Mouse (Mus musculus) cerebellum, postnatal 10 days (tissue): Measurements from ENCODE around the gene Fyb2.

Experiments used
- DNase-seq, 2 experiments: peaks; one replicate each; pipeline ENCODE4 v3.0.0; 2021; ENCODE audit warnings: mixed read lengths in 2 of 2

Fyb2 gene

GRCm38 (mm10) chr4:104913291-104914129 lies at the start of gene Fyb2:
Gene Fyb2 (plus strand): TSS chr4:104913456.
- DNase-seq = peak in 1 of 2 experiments; percentile 36

GRCm38 (mm10) chr4:104864397-104864796 lies 48.9 kb upstream of the Fyb2 start:
- no peak for DNase-seq

GRCm38 (mm10) chr4:104869581-104869980 lies 43.7 kb upstream of the Fyb2 start:
- DNase-seq = no peak

GRCm38 (mm10) chr4:104870196-104870595 lies 43.1 kb upstream of the Fyb2 start:
- no peak for DNase-seq

GRCm38 (mm10) chr4:104875832-104876231 lies 37.4 kb upstream of the Fyb2 start:
- no peak for DNase-seq

GRCm38 (mm10) chr4:104876323-104876722 lies 36.9 kb upstream of the Fyb2 start, which contains the start of gene C8a:
Gene C8a (minus strand): TSS chr4:104876398.
- no peak for DNase-seq

- DNase-seq = no peak
Measured at GRCm38 (mm10) chr4:104887486-104887885, 25.8 kb upstream of the Fyb2 start.

- DNase-seq = no peak
Measured at GRCm38 (mm10) chr4:104888499-104889262, 24.6 kb upstream of the Fyb2 start.

- peak; percentile 66 to 74 for DNase-seq
Measured at GRCm38 (mm10) chr4:104891708-104892107, 21.5 kb upstream of the Fyb2 start.

- DNase-seq = peak in 1 of 2 experiments; percentile 32
Measured at GRCm38 (mm10) chr4:104893588-104893987, 19.7 kb upstream of the Fyb2 start.

- peak; percentile 73 to 79 for DNase-seq
Measured at GRCm38 (mm10) chr4:104894004-104894734, 19.1 kb upstream of the Fyb2 start.

GRCm38 (mm10) chr4:104902836-104903235 lies 10.4 kb upstream of the Fyb2 start:
- peak; percentile 76 to 86 for DNase-seq

- DNase-seq = no peak
Measured at GRCm38 (mm10) chr4:104905049-104905448, 8.2 kb upstream of the Fyb2 start.

GRCm38 (mm10) chr4:104911685-104912084 lies 1.6 kb upstream of the Fyb2 start:
- peak; percentile 88 for DNase-seq

- no peak for DNase-seq
Measured at GRCm38 (mm10) chr4:104914711-104915247, 1.5 kb downstream of the Fyb2 start.

- no peak for DNase-seq
Measured at GRCm38 (mm10) chr4:104918017-104918416, 4.8 kb downstream of the Fyb2 start.

- DNase-seq = no peak
Measured at GRCm38 (mm10) chr4:104925383-104925782, 12.1 kb downstream of the Fyb2 start.

GRCm38 (mm10) chr4:104929165-104929564 lies 15.9 kb downstream of the Fyb2 start:
- DNase-seq = no peak

GRCm38 (mm10) chr4:104933620-104934019 lies 20.4 kb downstream of the Fyb2 start:
- DNase-seq = no peak

GRCm38 (mm10) chr4:104934997-104935396 lies 21.7 kb downstream of the Fyb2 start:
- DNase-seq = no peak

GRCm38 (mm10) chr4:104935436-104935835 lies 22.2 kb downstream of the Fyb2 start:
- no peak for DNase-seq

- DNase-seq = no peak
Measured at GRCm38 (mm10) chr4:104936011-104936410, 22.8 kb downstream of the Fyb2 start.

- no peak for DNase-seq
Measured at GRCm38 (mm10) chr4:104939535-104939934, 26.3 kb downstream of the Fyb2 start.
